Mouse (Mus musculus) urinary bladder, postnatal 36 days (tissue): ENCODE measurements around the gene Lrrc36.

Experiments used
- DNase-seq, 2 experiments: peaks; one replicate each; pipeline ENCODE4 v3.0.0; 2022; ENCODE audit warnings: low spot score in 2 of 2, mixed read lengths in 1 of 2

Gene Lrrc36

GRCm38 (mm10) chr8:105431743-105432515 lies 18.6 kb downstream of the Lrrc36 start:
- no peak for DNase-seq

- no peak for DNase-seq
Observed at GRCm38 (mm10) chr8:105433021-105433420, 19.6 kb downstream of the Lrrc36 start.

- DNase-seq: no peak
Observed at GRCm38 (mm10) chr8:105433511-105433910, 20.1 kb downstream of the Lrrc36 start.

- no peak for DNase-seq
Observed at GRCm38 (mm10) chr8:105434136-105434535, 20.8 kb downstream of the Lrrc36 start.

- DNase-seq: no peak
Observed at GRCm38 (mm10) chr8:105436218-105436617, 22.8 kb downstream of the Lrrc36 start.

- no peak for DNase-seq
Observed at GRCm38 (mm10) chr8:105437078-105437748, 23.8 kb downstream of the Lrrc36 start.

GRCm38 (mm10) chr8:105438865-105439264 lies 25.5 kb downstream of the Lrrc36 start:
- no peak for DNase-seq

- peak in 1 of 2 experiments; percentile 39 for DNase-seq
Observed at GRCm38 (mm10) chr8:105441433-105441832, 28.1 kb downstream of the Lrrc36 start.

GRCm38 (mm10) chr8:105442661-105443060 lies 29.3 kb downstream of the Lrrc36 start:
- DNase-seq: no peak

- DNase-seq: no peak
Observed at GRCm38 (mm10) chr8:105445296-105446126, 32.1 kb downstream of the Lrrc36 start.

GRCm38 (mm10) chr8:105446127-105446552 lies 32.8 kb downstream of the Lrrc36 start:
- DNase-seq: no peak

GRCm38 (mm10) chr8:105448188-105448587 lies 34.8 kb downstream of the Lrrc36 start:
- DNase-seq: no peak

- DNase-seq: no peak
Observed at GRCm38 (mm10) chr8:105448596-105448995, 35.2 kb downstream of the Lrrc36 start.

- no peak for DNase-seq
Observed at GRCm38 (mm10) chr8:105450977-105451376, 37.6 kb downstream of the Lrrc36 start.

GRCm38 (mm10) chr8:105451903-105452603 lies 38.7 kb downstream of the Lrrc36 start:
- DNase-seq: no peak

- no peak for DNase-seq
Observed at GRCm38 (mm10) chr8:105453296-105453695, 39.9 kb downstream of the Lrrc36 start.

- DNase-seq: no peak
Observed at GRCm38 (mm10) chr8:105454088-105454487, 40.7 kb downstream of the Lrrc36 start.

- DNase-seq: no peak
Observed at GRCm38 (mm10) chr8:105455218-105455617, 41.8 kb downstream of the Lrrc36 start.

- no peak for DNase-seq
Observed at GRCm38 (mm10) chr8:105461085-105461803, 47.9 kb downstream of the Lrrc36 start.

GRCm38 (mm10) chr8:105464595-105464994 lies 51.2 kb downstream of the Lrrc36 start:
- no peak for DNase-seq

GRCm38 (mm10) chr8:105466246-105466645 lies 52.9 kb downstream of the Lrrc36 start:
- DNase-seq: no peak
